Mouse (Mus musculus) megakaryocyte, embryonic 14.5 days (primary cell): ENCODE measurements at regions not wholly inside any gene's neighbourhood (a gene's known extent, or its start where the extent isn't known, plus 50 kb on each side); places are given as distances from the start of the nearest gene placed in this dataset.

ENCODE experiments used
- FLI1 ChIP-seq: IDR thresholded peaks from 2 replicates; pipeline ENCODE4 v1.6.1; 2012; ENCODE audit warnings: low read length, inconsistent platforms, mixed read lengths
- GATA1 ChIP-seq: IDR thresholded peaks from 3 replicates; pipeline ENCODE4 v1.6.1; 2012; ENCODE audit warnings: mixed read lengths, low read length, inconsistent platforms, borderline replicate concordance

DNA sequence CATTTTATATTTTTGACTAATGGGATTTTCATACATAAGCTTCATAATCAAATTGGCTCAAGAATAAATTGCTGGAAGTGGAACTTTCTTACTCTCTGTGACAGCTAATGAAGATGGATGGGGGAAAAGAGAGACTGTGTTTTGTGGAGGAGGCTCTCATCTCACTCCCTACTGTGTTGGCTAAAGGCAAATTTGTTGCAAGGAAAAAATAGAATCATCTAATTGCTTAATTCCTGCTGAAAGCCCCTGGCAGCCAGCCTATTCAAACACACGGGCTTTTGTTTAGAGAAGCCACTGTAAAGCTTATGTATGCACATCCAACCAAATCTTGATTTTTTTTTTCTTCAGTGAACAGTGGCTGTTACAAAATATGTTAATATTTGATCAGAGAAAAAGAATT is 190.8 kb downstream of the Arl6ip6 start:
- TF ChIP-seq GATA1 (no peak), FLI1 (no peak)
